Mouse (Mus musculus) CH12F3 (cell line): Measurements from ENCODE around the gene Olfr203.
"Not testable (repeated sequence)": the region's sequence is repeated elsewhere in the genome, so short reads cannot be mapped to it uniquely, and the experiment has no call there.

Experiments used
- in situ Hi-C: fragments of 300-500 bp; cut with MboI; formaldehyde crosslinking; loops from 2 replicates; pipeline ENCODE4 v1.14.3; 2020; ENCODE audit warnings: low sequenced_read_pairs

The Olfr203 gene

DNA sequence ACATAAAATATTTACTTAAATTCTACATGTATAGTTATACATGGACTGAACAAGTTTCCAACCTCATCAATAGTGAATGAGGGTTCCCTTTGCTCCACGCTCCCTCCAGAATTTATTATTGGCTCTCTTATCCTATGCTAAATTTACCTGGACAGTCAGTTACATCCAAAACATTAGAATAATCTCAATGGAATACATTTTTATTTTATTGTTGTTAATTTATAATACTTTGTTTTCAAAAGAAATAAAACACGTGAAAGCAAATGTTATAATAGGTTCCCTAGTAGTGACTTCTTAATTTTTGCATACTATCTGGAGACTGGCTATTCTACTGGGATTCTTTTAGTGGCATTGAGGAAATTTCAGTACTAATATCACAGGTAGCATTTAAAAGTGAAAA is at the start of gene Olfr203:
Gene Olfr203, plus strand, starts transcription at position 301 of the 400 bp plus-strand sequence.
- in situ Hi-C loops, result no loop called here

DNA sequence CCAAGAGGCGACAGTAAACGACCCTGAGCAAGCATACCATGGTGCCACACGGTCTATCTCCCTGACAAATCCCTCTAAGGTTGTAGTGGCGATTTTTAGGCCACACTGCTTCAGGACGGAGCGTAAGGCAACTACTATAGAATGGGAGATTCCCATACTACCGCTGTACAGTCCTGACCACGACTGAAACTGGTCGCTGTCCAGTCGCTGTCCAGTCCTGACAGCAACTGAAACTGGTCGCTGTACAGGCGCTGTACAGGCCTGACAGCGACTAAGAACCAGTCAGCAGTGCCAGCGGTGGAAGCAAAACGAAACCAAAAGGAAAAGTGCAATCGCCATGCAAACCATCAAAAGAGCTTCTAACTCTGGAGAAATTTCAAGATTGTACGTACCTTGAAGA is 49.0 kb upstream of the Olfr203 start:
- in situ Hi-C loops, result no loop called here

DNA sequence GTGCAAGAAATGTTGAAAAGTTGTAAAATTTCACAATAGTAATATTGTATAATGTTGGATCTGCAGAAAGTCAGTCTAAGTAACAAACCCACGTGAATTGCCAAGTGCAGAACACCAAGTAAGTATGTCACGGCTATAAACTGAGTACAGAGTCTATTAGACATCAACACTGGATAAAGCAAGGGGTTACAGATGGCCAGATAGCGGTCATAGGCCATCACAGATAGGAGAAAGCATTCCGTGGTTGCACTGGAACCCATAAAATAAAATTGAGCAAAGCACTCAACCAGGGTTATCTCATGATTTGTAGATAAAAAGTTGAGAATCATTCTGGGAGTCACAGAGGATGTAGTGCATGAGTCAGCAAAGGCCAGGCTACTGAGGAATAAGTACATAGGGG is 29.6 kb upstream of the Olfr203 start:
- in situ Hi-C loops, result not testable (repeated sequence)

DNA sequence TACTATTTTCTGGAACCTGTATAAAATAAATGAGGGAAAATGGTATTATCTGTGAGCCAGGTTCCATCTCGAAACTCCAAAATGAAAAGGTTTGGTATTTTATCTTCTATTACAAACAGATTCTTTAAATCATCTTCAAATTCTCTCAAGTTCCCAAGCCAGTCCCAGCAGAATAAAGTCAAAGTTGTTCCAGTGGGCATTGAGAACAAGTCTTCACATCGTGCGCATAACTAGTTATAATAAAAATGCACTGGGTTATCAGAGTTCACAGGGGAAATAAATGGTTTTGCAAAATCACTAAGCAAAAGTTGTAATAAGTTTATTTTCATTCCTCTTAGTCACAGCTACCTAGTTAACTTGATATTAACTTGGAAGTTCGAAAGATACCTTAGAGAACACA is 26.1 kb upstream of the Olfr203 start, which contains the start of gene Olfr201:
Gene Olfr201, minus strand, starts transcription at position 101 of the 400 bp plus-strand sequence.
- in situ Hi-C loops, result not testable (repeated sequence)

DNA sequence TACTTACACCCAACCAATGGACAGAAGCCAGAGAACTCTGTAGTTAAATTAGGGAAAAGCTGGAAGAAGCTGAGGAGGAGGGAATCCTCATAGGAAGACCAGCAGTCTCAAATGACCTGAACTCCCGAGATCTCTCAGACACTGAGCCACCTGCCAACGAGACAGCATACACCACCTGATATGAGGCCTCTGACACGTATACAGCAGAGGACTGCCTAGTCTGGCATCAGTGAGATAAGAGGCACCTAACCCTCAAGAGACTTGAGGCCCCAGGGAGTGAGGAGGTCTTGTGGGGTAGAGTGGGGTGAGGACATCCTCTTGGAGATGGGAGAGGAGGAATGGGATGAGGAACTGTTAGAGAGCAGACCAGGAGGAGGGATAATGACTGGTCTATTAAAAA is 18.1 kb upstream of the Olfr203 start:
- in situ Hi-C loops, result no loop called here

DNA sequence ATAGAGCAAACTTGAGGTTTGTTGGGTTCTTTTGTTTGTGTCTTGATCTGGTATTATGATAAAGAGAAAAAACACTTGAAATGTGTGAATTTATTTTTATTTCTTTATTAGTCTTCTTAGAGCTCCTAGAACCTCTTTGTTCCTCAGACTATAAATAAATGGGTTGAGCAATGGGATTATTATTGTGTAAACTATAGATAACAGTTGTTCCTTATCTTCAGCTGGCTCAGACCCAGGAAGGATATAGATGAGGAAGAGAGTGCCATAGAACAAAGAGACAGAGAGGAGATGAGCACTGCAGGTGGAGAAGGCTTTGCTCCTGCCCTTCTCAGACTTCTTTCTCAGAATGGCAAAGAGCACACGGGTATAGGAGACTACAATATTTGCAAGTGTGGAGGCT is 15.2 kb upstream of the Olfr203 start:
- in situ Hi-C loops, result no loop called here

DNA sequence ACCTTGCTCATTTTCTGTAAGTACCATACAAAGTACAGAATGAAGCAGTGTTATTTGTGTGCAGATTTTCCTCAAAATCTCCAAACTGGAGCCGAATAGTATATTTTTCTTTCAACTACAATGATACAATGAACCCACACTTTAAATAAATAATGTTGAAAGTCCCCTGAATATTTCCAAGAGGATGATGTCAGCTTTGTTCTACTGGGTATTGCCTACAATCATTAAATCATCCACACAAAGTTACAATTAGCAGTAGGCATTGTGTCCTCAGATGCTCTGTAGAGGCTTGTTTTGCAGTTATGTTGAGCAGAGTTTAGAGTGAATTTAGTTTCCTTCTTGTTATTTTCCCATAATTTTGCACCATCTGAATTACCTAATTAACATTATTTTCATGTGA is 12.0 kb upstream of the Olfr203 start, which contains the start of gene Olfr202:
Gene Olfr202, minus strand, starts transcription at position 101 of the 400 bp plus-strand sequence.
- in situ Hi-C loops, result no loop called here

DNA sequence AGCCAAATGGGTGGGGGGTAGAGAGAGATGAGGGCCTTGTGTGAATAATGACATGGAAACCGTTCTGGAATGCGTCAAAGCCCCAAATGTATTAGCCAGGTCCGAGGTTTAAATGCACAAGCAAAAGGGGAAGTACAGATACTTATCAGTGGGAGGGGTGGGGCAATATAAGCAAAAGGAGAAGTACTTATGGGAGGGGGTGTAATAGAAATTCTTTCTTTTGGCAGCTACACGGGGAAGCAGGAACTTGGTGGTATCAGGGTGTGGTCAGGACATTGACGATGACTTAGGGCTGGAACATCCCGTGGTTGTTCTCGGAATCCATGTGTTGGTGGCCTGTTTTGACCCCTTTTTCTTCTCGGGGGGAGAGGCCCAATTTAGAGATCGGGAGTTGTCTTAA is 11.1 kb upstream of the Olfr203 start:
- in situ Hi-C loops, result not testable (repeated sequence)

DNA sequence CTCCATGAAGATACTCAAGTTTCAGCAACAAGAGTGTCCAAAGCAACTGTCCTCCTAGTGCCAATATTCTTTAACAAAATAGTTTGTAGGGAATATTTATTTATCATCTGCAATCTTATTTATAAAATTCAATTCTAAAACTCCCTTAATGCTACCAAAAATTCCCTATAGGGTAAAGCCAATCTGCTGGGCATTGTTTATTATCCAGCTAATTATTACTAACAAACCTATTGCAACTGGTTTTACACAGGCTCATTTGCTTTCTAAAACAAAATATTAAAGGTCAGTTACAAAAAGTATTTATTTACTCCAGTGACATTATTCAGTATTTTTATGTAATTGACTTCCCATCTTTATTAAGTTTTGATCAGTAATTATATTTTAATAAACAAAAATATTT is 19.5 kb downstream of the Olfr203 start, which contains the start of gene Olfr204:
Gene Olfr204, minus strand, starts transcription at position 101 of the 400 bp plus-strand sequence.
- in situ Hi-C loops, result no loop called here

DNA sequence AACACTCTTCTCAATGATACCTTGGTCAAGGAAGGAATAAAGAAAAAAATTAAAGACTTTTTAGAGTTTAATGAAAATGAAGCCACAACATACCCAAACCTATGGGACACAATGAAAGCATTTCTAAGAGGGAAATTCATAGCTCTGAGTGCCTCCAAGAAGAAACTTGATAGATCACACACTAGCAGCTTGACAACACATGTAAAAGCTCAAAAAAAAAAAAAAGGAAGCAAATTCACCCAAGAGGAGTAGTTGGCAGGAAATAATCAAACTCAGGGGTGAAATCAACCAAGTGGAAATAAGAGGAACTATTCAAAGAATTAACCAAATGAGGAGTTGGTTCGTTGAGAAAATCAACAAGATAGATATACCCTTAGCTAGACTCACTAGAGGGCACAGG is 24.6 kb downstream of the Olfr203 start:
- in situ Hi-C loops, result not testable (repeated sequence)

DNA sequence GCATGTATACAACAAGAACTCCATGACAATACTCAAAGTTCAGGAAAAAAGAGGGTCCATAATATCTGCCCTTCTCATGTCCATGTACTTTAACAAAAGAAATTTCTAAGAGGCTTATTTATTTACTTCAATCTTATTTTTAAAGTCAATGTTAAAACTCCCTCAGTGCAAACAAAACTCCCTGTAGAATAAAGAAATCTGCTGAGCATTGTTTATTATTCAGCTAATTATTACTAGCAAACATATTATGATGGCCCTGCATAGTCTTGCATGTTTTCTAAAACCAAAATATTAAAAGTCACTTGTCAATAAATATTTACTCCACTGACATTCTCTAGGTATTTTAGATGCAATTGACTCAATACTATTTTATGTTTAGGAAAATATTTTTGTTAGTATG is 32.4 kb downstream of the Olfr203 start, which contains the start of gene Olfr205:
Gene Olfr205, minus strand, starts transcription at position 101 of the 400 bp plus-strand sequence.
- in situ Hi-C loops, result no loop called here

DNA sequence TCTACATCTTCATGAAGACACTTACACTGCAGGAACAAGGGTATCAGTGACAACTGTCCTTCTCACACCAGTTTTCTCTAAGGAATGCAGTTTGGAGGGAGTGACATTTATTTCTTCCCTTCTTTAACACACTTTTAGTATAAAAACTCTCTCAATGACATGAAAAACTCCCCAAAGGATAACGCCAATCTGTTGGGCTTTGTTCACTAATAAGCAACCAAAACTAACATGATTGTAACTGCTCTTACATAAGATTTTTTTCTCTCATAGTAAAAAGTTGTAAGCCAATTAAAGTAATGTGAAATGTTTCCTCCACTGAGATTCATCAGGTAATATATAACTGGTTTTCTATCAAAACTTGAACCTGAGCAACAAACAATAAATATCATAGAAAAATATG is 50.5 kb downstream of the Olfr203 start, which contains the start of gene Olfr206:
Gene Olfr206, minus strand, starts transcription at position 101 of the 400 bp plus-strand sequence.
- in situ Hi-C loops, result no loop called here
